Mouse (Mus musculus): ENCODE data around the gene Pfkfb3. TPM values are rescaled to one million over a fixed set of nuclear protein-coding genes. Genes with fewer than 3 reads are reported as not detected.
A peak's percentile ranks its signal among the peaks of the same experiment; 100 is the strongest.

Pfkfb3 gene
- total and polyA plus RNA-seq, 2 experiments = 5.1 to 10.2 TPM

DNA sequence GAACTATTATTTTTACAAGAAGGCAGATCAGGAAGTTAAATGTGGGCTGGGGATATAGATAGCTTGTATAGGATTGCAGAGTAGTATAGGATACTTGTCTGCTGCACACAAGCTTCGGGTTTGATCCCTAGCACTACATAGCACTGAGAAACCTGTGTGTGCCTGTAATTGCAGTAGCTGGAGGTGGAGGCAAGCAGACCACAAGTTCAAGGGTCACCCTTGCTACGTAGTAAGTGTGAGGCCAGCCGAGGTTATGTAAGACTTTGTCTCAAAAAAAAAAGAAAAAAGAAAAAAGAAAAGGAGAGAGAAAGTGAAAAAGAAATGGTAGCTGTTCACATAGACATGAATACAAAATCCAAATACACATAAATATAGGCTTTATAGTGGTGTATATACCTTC, 127.5 kb downstream of the Pfkfb3 start:
- WGBS = 12% methylated on average over 3 of the region's 3 CpGs
- Histone ChIP-seq H3K79me2 (ENCODE audit: control insufficient read depth, insufficient read depth, low read length) (no peaks in the 10 kb centered on the region), H3K27ac (replicated peaks; ENCODE audit: insufficient read depth, low read depth, low read length) (peak overlapping the region; percentile 54), H3K4me1 (ENCODE audit: control insufficient read depth, insufficient read depth, low read length) (peaks cover 11% of the 10 kb centered on the region), H3K36me3 (ENCODE audit: control insufficient read depth, insufficient read depth, low read length) (no peaks in the 10 kb centered on the region), H3K9ac (ENCODE audit: low read depth, low read length) (no peak overlapping the region), H3K4me3 (ENCODE audit: insufficient read depth, low read depth, low read length) (no peak overlapping the region), H3K27me3 (ENCODE audit: control insufficient read depth, insufficient read depth, low read length) (no peaks in the 10 kb centered on the region)
- TF ChIP-seq CTCF (IDR thresholded peaks at IDR 0.05; ENCODE audit: low read depth, low read length) (no peak), POLR2A (IDR thresholded peaks at IDR 0.05; ENCODE audit: extremely low read depth, insufficient read depth, low read length) (no peak)
- DNase-seq (ENCODE audit: extremely low read depth, low read depth, low spot score) = peak; percentile 74

DNA sequence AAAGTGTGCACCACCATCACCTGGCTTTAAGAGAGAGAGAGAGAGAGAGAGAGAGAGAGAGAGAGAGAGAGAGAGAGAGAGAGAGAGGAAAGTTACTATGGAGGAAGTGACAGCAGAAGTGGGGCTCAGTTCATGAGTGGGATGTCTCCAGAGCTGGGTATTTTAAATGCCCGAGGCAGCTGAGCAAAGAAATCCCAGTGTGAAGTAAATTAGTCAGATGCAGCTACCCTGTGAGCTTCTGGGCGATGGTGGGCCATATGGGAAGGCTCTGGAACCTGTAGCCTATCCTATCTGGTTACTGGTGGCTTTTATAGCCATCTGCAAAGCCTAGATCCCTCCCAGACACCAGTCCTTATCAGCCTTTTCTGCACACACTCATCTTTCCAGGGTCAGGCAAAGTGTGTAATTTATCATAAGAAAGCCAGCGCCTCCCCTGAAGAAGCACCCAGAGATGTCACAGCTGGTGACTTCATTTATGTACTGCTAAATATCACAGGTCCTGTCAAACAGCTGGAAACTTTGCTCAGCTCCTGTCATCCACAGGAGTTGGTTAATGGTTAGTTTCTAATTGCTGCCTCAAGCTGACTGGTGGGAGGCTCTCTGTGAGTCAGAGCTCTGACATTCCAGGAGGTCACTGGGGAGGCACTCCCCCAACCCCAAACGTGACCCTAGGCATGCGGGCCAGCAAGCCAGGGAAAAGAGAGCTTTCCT, 128.3 kb downstream of the Pfkfb3 start:
- Histone ChIP-seq H3K9ac (ENCODE audit: low read depth, low read length) (no peak overlapping the region), H3K27me3 (ENCODE audit: control insufficient read depth, insufficient read depth, low read length) (no peaks in the 10 kb centered on the region), H3K79me2 (ENCODE audit: control insufficient read depth, insufficient read depth, low read length) (no peaks in the 10 kb centered on the region), H3K36me3 (ENCODE audit: control insufficient read depth, insufficient read depth, low read length) (no peaks in the 10 kb centered on the region), H3K4me1 (ENCODE audit: control insufficient read depth, insufficient read depth, low read length) (peaks cover 11% of the 10 kb centered on the region), H3K27ac (replicated peaks; ENCODE audit: insufficient read depth, low read depth, low read length) (peak overlapping the region; percentile 62), H3K4me3 (ENCODE audit: insufficient read depth, low read depth, low read length) (no peak overlapping the region)
- TF ChIP-seq POLR2A (IDR thresholded peaks at IDR 0.05; ENCODE audit: extremely low read depth, insufficient read depth, low read length) = no peak
- no peak for TF ChIP-seq CTCF (IDR thresholded peaks at IDR 0.05; ENCODE audit: low read depth, low read length)
- 30% methylated on average over 5 of the region's 5 CpGs for WGBS
- DNase-seq (ENCODE audit: extremely low read depth, low read depth, low spot score) = peak; percentile 72

DNA sequence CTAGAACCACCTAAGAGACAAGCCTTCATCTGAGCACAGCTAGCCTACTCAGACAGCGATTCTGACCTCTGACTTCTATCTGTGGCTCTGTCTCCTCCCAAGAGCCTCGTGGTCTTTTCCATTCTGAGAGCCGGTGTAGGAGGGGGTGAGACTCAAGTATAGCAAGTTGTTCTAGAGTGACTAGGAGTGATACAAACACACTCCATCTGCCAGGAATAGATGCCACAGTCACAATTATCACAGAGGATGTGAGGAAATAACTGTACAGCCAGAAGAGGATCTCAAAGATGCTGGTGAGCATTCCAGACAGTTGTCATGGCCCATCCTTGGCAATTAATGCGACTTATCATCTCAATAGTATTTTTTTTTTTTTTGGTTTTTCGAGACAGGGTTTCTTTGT, 129.6 kb downstream of the Pfkfb3 start:
- H3K79me2 ChIP-seq (ENCODE audit: control insufficient read depth, insufficient read depth, low read length) = no peaks in the 10 kb centered on the region
- H3K9ac ChIP-seq (ENCODE audit: low read depth, low read length) = no peak overlapping the region
- no peak overlapping the region for H3K27ac ChIP-seq (replicated peaks; ENCODE audit: insufficient read depth, low read depth, low read length)
- no peaks in the 10 kb centered on the region for H3K36me3 ChIP-seq (ENCODE audit: control insufficient read depth, insufficient read depth, low read length)
- WGBS = 89% methylated on average over 5 of the region's 5 CpGs
- no peak for DNase-seq (ENCODE audit: extremely low read depth, low read depth, low spot score)
- no peak for TF ChIP-seq CTCF (IDR thresholded peaks at IDR 0.05; ENCODE audit: low read depth, low read length)
- TF ChIP-seq POLR2A (IDR thresholded peaks at IDR 0.05; ENCODE audit: extremely low read depth, insufficient read depth, low read length) = no peak
- H3K4me1 ChIP-seq (ENCODE audit: control insufficient read depth, insufficient read depth, low read length) = peaks cover 9% of the 10 kb centered on the region
- no peak overlapping the region for H3K4me3 ChIP-seq (ENCODE audit: insufficient read depth, low read depth, low read length)
- no peaks in the 10 kb centered on the region for H3K27me3 ChIP-seq (ENCODE audit: control insufficient read depth, insufficient read depth, low read length)

DNA sequence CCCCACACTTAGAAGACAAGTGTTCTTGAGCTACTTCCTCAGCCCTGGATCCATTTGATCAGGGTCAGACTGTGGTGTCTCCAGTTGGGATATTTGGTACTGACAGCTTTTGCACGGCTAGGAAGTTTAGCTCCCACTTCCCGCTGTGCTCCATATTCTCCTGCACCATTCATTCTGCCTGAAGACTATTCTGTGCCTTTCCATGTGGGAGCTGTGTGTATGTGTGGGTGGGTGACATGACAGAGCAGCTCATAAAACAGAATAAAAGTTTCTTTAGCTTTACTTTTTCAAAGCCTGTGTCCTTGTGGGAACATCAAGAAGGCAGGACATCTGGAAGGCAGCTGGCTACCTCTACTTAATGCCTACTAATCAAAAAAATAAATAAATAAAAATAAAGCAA, 130.5 kb downstream of the Pfkfb3 start:
- no peak for DNase-seq (ENCODE audit: extremely low read depth, low read depth, low spot score)
- H3K9ac ChIP-seq (ENCODE audit: low read depth, low read length) = no peak overlapping the region
- no peak overlapping the region for H3K4me3 ChIP-seq (ENCODE audit: insufficient read depth, low read depth, low read length)
- no peak overlapping the region for H3K27ac ChIP-seq (replicated peaks; ENCODE audit: insufficient read depth, low read depth, low read length)
- WGBS = 97% methylated on average over 2 of the region's 2 CpGs
- no peak for TF ChIP-seq POLR2A (IDR thresholded peaks at IDR 0.05; ENCODE audit: extremely low read depth, insufficient read depth, low read length)
- TF ChIP-seq CTCF (IDR thresholded peaks at IDR 0.05; ENCODE audit: low read depth, low read length) = no peak
- H3K4me1 ChIP-seq (ENCODE audit: control insufficient read depth, insufficient read depth, low read length) = peaks cover 5% of the 10 kb centered on the region
- no peaks in the 10 kb centered on the region for H3K36me3 ChIP-seq (ENCODE audit: control insufficient read depth, insufficient read depth, low read length)
- H3K27me3 ChIP-seq (ENCODE audit: control insufficient read depth, insufficient read depth, low read length) = no peaks in the 10 kb centered on the region
- no peaks in the 10 kb centered on the region for H3K79me2 ChIP-seq (ENCODE audit: control insufficient read depth, insufficient read depth, low read length)

DNA sequence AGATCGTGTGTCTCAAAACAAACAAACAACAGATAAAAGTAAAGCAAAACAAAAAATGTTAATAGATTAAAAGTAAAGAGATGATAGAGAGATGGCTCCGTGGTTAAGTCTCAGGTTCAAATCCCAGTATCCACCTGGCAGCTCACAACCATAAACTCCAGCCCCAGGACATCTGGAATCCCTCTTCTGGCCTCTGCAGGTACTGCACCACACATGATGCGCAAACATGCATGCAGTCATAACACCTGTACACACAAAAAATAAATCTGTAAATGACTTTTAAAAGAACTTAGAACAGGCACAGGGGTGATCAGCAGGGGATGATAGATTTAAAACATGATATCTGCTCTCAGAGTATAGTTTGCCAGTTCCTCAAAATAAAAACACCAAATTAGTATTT, 131.5 kb downstream of the Pfkfb3 start:
- H3K4me1 ChIP-seq (ENCODE audit: control insufficient read depth, insufficient read depth, low read length) = peaks cover 5% of the 10 kb centered on the region
- no peak overlapping the region for H3K9ac ChIP-seq (ENCODE audit: low read depth, low read length)
- DNase-seq (ENCODE audit: extremely low read depth, low read depth, low spot score) = no peak
- WGBS = 80% methylated on average over 3 of the region's 3 CpGs
- H3K79me2 ChIP-seq (ENCODE audit: control insufficient read depth, insufficient read depth, low read length) = no peaks in the 10 kb centered on the region
- no peak overlapping the region for H3K4me3 ChIP-seq (ENCODE audit: insufficient read depth, low read depth, low read length)
- H3K27ac ChIP-seq (replicated peaks; ENCODE audit: insufficient read depth, low read depth, low read length) = no peak overlapping the region
- no peaks in the 10 kb centered on the region for H3K27me3 ChIP-seq (ENCODE audit: control insufficient read depth, insufficient read depth, low read length)
- H3K36me3 ChIP-seq (ENCODE audit: control insufficient read depth, insufficient read depth, low read length) = no peaks in the 10 kb centered on the region
- peak; percentile 44; the same call in 1 of the 2 replicates for TF ChIP-seq CTCF (IDR thresholded peaks at IDR 0.05; ENCODE audit: low read depth, low read length)
- TF ChIP-seq POLR2A (IDR thresholded peaks at IDR 0.05; ENCODE audit: extremely low read depth, insufficient read depth, low read length) = no peak

Other genes with a start within 250 kb of the Pfkfb3 start
- 49.7 and 73.6 TPM in 2 replicates for gene Rbm17, start 50.1 kb upstream of the Pfkfb3 start, total RNA-seq (2014; rRNA removed)
- gene Rbm17, start 50.1 kb upstream of the Pfkfb3 start, polyA plus RNA-seq (2012; rRNA removed) = 19.5 and 21.6 TPM in 2 replicates
- gene Gm17490, start 72.2 kb upstream of the Pfkfb3 start, total RNA-seq (2014; rRNA removed) = not detected in 2 replicates
- not detected in 2 replicates for gene Gm17490, start 72.2 kb upstream of the Pfkfb3 start, polyA plus RNA-seq (2012; rRNA removed)
- 0.07 and 0.09 TPM in 2 replicates for gene Il2ra, start 88.7 kb upstream of the Pfkfb3 start, total RNA-seq (2014; rRNA removed)
- gene Il2ra, start 88.7 kb upstream of the Pfkfb3 start, polyA plus RNA-seq (2012; rRNA removed) = 0.04 TPM in 2 replicates
- 46.6 and 59.8 TPM in 2 replicates for gene Il15ra, start 151.2 kb upstream of the Pfkfb3 start, total RNA-seq (2014; rRNA removed)
- 20.1 and 24.9 TPM in 2 replicates for gene Il15ra, start 151.2 kb upstream of the Pfkfb3 start, polyA plus RNA-seq (2012; rRNA removed)
- 35.4 and 40.0 TPM in 2 replicates for gene Fbh1, start 223.5 kb upstream of the Pfkfb3 start, total RNA-seq (2014; rRNA removed)
- 20.4 and 21.1 TPM in 2 replicates for gene Fbh1, start 223.5 kb upstream of the Pfkfb3 start, polyA plus RNA-seq (2012; rRNA removed)
- gene Ankrd16, start 223.8 kb upstream of the Pfkfb3 start, total RNA-seq (2014; rRNA removed) = 12.3 and 13.7 TPM in 2 replicates
- 17.7 and 26.3 TPM in 2 replicates for gene Ankrd16, start 223.8 kb upstream of the Pfkfb3 start, polyA plus RNA-seq (2012; rRNA removed)